Mouse (Mus musculus) testis, postnatal 10 days (tissue): ENCODE data around the gene Tmem190.

Experiments
- DNase-seq: peaks from one replicate; pipeline ENCODE4 v3.0.0; 2021; ENCODE audit warnings: low spot score

Gene Tmem190

DNA sequence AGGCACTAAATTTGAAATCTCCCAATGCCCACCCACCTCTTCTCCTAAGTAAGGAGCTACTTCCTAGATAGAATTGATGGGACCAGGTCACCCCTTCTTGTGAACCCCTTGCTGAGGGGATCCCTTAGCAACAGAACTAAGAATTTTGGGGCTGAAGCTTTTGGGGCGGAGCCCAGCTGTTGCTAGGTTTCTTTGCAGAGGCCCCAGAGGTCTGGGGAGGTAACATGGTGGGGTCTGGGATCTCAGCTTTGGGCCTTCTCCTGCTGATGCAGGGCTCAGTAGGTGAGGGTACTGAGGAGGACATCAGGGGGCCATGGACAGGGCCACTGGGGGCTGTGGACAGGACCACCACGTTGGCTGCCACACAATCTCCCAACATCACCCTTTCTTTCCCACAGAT lies at the start of gene Tmem190, which contains the start of gene Il11:
Gene Tmem190 (plus strand): TSS at position 179 of the 400 bp plus-strand sequence.
Gene Il11 (minus strand): TSS at position 101 of the 400 bp plus-strand sequence.
- peak; percentile 34 for DNase-seq

DNA sequence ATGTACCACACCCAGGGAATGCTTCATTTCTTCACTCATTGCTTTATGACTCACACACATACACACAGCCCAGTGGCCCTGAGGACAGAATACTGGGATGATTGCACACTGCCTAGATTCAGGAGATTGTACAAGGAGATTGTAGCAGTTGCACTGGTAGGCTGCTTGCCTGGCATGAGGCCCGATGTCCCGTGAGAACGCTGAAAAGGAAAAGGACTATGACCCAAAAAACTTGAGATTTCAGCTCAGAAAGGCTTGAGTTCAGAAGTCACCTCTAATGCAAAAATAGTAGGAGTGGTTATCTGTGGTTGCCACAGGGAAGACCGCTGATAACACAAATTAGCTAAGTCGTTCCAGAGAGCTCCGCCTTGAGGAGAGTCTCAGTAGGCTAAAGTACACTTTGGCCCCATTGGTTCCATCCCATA lies 49.8 kb upstream of the Tmem190 start:
- DNase-seq, result no peak

DNA sequence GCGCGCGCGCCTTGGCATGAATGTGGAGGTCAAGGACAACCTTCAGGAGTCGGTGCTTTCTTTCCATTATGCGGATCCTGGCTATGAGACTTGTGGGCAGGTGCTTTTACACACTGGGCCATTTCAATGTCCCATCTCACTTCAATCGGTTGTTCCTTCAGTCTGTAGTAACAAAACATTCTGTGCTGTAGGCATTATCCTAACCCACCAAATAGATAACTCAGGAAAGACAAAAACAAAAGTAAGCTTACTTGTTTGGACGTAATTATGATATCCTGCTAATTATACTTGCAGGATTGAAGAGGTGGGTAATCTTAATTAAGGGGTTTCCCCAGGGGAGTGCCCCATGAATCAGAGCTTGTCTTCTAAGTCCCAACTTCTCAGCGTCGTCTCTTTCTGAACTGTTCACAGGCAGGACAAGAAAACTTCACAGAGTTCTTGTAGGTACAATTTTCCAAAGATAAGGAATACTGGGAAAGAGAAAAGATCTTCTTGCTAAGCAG lies 43.6 kb upstream of the Tmem190 start:
- DNase-seq, result no peak

DNA sequence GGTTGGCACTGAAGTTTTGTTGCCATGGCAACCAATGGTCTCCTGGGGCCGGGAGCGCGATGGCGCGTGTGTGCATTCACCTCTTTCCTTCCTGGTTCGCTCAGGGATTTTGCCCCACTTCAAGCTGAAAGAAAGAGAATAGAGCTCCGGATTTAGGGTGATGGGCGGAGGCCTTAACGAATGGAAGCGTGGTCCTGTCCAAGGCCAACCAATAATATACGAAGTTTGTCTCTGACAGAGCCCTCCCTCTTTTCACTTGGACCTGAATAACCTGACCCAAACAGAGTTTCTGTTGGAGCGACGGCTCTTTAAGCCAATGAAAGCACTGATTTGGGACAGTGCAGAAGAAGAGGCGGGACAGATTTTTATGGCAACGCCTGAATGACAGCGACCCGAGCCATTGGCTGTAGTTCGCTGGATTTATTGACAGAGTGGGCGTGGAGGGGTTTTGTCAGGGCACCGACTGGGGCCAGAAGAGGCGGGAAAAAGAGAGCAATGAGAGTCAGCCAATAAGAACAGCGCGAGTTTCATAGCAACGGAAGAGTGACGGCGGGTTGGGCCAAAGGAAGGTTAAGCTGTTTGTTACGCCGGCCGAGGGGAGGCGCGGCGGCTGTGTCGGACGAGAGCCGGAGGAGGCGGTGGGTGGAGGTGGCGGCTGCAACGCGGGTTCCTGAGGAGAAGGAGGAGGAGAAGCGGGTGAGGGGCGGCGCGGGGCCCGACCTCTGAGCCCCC lies 43.0 kb upstream of the Tmem190 start, which contains the start of gene Kmt5c:
Gene Kmt5c (plus strand): TSS at position 572 of the 732 bp plus-strand sequence.
- DNase-seq, result peak; percentile 95

DNA sequence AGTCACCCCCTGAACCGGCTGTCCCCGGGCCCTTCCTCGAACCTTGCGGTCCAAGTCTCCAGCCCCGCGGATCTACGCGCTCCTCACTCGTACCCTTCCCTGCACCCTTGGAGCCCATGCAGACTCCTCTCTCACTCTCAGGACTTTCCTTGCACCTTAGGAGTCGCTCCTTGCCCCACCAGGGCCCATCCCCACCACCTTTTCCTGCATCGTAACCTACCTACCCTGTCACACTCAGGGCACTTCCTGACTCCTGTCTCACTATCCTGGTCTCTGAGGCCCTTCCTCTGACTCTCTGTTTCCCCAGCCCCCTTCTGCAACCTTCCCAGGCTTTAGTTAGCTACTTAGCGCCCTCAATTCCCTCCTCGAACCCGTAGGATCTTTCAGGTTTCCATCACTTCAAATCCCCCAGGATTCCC lies 42.4 kb upstream of the Tmem190 start:
- DNase-seq, result no peak

DNA sequence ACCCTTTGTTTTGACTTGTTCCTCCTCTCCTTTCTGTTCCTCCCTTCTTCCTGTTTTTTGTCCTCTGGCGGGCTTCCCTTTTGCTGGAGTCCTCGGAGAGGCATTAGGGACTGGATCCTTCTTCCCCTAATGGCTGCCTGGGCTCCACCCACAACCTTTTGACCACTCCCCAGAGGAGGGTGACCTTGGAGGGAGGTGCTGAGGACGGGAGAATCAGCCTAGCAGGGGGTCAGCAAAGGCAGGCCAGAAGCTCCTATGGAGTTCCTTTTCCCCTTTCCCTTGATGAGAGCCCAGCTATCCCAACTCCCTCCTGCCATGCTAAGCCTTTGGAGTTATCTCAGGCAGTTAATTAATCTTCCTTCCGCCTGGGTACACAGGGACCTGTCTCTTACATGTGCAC lies 41.6 kb upstream of the Tmem190 start:
- DNase-seq, result peak; percentile 74

DNA sequence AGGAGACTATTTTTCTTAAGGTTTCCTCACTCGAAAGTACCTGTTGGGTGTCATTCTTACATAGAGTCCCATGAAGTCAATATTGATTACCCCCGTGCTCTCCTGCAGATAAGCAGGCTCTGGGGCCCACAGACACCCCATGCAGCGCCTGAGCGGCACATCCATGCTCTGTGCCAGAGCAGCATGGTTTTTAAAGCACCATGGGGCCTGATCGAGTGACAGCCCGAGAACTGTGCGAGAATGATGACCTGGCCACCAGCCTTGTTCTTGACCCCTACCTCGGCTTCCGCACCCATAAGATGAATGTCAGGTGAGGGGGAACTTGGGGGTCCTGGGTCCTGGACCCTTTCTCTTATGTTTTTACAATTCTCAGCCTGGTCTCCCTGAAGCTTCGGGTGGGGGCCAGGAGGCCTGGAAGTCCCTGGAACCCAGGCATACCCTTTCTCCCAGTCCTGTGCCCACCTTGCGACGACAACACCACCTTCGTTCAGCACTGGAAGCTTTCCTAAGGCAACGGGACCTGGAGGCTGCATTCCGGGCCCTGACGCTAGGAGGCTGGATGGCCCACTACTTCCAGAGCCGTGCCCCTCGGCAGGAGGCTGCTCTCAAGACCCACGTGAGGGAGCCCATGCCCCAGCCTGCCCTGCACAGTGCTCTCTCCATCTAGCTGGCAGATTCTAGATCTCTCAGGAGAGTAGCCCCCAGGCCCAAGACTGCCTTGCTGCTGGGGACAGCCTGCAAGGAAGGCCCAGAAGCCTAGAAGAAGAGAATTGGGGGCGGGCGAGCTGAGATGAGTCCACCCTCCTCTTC lies 40.9 kb upstream of the Tmem190 start:
- no peak for DNase-seq

DNA sequence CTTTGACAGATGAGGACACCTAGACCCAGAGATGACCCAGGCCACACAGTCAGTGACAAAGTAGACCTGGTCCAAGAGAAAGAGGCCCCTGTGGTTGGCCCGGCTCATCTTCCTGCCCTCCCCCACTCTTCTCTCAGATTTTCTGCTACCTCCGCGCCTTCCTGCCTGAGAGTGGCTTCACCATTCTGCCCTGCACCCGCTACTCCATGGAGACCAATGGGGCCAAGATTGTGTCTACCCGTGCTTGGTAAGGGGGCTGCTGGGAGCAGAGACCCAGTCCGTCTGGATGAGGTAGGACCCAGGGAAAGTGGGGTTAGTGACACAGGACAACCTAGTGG lies 40.3 kb upstream of the Tmem190 start:
- DNase-seq, result no peak

DNA sequence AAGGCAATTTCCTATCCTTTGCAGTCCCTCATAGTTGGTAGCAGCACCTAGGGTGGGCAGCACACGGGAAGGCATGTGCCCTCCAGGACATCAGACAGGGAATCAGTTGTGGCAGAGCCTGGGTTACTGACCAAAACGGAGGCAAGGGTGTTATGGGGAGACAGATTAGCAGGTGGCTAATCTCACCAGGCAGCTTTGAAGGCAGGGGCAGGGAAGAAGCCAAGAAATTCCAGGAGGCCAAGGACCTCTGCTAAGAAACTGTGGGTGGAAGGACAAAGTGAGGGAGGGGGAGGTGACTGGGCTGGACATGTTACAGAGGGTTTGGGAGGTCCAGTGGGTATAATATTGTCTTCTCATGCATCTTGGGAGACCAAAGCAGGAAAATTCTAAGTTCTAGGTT lies 39.4 kb upstream of the Tmem190 start:
- no peak for DNase-seq

DNA sequence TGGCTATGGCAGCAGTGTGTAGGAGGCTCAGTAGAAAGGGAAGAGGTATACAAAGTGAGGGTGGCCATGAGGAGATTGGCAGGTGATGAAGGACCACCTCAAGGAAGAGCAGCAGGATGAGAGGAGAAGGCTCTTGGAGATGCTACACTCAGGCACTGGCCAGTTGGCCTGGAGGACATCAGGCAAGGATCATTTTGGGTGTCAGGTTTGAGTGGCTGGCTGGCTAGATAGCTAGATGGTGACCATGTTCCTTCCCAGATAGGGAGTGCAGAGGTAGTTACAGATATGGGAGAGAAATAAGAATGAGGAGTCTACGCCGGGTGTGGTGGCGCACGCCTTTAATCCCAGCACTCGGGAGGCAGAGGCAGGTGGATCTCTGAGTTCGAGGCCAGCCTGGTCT lies 37.9 kb upstream of the Tmem190 start:
- DNase-seq, result no peak

DNA sequence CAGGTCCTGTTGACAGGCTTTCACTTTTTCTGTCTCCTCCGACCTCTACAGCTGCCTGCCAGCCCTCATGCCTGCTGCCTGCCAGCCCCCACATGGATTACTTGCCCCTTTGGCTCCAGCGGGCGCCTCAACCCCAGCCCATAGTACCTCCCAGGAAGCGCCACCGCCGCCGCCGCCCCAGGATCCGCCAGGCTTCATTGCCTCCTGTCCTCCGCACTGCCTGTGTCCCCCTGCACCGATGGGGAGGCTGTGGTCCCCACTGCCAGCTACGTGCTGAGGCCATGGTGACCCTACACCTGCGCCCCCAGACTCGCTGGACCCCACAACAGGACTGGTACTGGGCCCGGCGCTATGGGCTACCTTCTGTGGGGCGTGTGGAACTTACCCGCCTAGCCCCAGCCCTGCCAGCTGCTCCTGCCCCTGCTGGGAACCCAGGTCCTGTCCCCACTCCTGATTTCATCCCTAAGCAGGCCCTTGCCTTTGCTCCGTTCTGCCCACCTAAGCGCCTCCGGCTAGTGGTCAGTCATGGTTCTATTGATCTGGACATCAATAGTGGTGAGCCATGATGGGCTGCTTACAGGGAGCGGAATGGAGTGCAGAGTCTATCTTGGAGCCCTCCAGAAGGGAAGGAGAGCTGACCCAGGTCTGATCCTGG lies 36.3 kb upstream of the Tmem190 start:
- no peak for DNase-seq

DNA sequence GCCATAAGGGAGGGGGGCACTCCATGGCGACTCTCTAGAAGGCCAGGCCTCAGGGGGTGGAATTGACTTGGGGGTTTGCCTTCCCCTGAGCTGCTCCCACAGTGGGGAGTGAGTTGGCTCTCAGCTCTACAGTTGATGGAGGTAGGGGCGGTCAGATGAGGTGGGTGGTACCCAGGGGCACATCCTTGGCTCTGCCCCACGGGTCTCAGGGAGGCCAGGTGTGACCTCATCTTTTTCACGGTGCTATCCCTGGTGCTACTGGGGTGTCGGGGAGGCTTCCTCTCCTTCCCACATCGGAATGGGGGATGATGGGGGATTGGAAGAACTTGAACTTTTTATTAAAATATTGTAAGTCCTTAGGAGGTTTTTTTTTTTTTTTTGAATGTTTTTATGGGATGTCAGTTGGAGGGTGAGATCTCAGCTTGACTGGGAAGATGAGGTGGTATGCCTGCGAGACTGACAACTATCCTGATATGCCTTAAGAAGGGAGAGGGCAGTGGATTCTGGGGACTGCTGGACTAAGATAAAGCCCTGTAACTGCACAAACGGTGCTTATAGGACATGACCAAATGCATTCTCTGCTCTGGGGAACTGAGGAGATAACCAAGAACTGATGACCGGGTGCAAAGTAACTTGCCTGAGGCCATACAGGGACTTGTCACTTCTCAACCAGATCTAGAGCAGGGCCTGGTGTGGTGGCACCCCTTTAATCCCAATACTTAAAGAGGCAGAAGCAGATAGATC lies 35.4 kb upstream of the Tmem190 start:
- no peak for DNase-seq

DNA sequence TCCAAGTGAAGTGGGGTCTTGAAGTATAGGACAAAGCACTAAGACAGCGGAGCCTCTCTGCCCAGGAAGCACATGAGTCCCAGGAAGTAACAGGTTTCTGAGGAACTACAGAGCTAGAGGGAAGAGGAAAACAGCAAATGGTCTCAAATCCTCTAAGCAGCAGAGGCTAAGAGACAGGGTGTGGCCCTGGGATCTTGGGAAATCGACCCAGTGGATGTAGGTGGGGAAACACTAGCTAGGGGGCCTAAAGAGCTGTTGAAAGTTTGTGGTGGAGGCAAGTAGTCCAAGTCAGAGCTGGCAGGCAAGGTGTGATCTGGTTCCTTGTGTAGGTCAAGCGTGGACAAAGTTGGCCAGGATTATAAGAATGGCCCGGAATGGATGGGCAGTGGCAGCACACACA lies 34.4 kb upstream of the Tmem190 start:
- DNase-seq, result no peak

DNA sequence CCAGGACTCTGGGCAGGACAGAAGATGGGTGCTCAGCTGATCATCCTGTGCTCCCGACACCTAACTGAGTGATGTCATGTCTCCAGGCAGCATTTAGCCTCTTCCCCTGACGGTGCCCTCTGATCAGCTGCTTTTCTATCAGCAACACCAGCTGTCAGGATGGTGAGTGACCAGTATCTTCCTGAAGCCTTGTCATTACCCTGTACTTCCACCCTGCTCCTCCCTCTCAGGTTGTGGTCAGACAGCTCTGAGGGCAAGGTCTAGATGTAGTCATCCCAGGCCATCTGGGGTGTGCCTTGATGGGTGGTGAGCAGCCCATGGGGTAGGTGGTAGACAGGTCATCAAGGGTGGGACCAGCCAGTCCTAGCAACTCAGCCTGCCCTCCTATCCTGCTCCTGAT lies 33.6 kb upstream of the Tmem190 start:
- no peak for DNase-seq

DNA sequence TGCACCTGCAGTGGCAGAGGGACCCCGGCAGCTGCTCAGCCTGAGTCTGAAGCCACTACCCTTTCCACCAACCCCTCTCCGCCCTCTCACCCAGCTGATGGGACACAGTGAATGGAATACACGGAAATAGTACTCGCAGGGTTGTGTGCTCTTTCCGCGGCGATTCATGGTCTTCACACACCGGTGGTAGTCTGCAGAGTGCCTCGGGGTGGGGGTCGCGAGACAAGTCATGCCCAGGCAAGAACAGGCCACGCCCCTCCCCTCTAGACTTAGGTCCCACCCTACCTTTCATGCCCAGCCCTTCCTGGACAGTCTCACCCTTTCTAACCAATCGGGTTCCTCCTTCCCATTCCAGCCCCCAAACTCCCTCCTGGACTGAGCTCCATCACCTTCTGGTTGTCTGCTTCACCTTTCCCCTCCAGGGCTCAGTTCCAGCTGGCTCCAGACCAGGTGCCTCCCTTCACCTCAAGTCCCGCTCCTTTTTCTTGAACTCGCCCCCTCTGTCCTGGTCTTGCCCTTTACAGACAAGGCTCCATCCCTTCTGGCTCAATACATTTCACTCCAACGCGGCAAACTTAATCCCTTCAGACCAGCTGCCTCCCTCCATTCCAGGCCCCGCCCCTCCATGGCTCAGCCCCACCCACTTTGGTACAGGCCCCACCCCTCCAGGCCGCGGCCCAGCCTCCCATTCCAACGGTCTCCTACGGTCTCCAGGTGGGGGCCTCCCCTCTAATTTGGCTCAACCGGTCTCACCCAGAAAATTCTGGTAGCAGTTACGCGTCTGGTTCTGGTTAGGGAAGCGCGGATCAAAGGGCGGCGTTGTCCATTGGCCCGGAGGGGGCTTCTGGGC lies 30.5 kb upstream of the Tmem190 start:
- peak; percentile 86 for DNase-seq

DNA sequence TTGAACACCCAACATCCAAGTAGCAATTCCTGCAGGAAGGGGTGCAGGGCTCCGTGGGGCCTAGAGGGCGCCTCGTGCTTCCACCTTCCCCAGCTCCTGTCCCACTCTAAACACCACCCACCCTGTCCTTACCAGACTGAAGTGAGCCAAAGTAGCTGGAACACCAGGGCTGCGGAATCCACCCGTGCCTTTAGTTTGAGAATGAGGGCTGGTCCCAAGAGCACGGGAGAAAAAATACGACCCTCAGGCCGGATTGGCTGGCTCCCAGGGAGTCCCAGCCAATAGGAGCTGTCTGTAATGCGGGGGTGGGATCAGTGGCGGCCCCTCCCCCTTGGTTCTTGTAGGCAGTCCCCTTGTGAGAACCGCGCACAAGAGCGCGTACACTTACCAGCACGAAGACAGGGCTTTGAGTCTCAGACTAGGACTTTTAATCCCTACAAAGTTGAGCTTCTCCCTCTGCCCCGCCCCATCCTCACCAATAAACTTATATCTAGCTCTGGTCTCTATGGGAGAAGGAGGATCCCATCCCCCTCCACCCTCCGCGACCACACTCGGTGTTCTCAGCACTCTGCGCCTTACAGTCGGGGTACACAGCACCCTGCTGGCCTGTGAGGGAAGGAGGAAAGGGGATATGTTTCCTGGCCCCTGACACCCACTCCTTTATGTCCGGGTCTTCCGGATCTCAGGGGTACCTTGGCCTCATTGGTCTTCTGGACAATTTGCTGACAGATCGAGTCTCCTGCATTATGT lies 29.7 kb upstream of the Tmem190 start, which contains the start of gene Cox6b2:
Gene Cox6b2 (minus strand): TSS at position 274 of the 750 bp plus-strand sequence.
- peak; percentile 94 for DNase-seq

DNA sequence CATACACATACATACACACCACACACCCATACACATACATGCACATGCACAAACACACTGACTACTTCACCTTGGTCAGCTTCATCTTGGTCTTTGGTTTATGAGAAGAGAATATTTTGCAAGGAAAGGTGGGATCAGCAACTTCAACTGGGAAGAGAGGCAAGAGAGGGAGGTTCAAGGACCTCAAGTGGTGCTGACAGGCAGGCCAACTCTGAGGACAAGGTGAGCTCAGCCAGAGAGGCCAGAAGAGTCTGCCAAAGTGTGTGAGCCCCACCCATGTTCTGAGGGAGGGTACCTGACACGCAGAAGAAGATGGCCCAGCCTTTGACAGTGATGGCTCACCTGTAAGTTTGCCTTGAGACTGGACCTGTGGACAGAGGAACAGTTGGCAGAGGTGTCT lies 23.1 kb upstream of the Tmem190 start:
- no peak for DNase-seq

DNA sequence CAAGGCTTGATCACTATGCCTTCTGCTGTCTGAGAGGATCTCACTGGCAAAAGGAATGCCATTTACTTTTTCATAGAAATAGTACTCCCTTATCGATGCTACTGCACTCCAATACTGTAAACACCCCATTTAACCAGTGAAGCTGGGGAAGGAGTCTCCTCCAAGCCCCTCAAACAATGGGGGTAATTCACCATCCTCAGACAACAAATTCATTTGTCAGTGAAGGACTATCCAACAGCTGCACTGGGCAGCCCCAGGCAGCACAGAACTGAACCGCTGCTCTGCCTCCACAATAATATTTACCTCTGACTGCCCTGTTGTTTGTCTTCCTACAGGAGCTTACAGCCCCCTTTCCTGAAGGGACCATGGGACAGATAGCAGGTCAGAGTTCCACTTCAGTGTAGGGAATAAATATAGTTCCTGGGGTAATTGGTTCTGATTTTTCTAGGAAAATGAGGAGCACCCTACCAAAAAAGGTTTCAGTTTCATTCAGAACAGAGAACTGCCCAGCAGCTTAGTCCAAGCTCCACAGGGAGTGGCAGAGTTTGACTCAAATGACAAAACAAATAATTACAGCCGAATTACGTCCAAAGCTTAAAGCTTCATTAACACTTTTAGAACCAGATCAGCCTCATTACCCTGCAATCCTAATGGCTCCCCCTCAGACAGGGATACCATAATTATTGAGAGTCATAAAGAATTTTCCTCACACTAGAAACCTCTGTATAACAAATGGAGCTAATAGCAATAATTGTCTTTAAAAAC lies 17.6 kb upstream of the Tmem190 start:
- no peak for DNase-seq

DNA sequence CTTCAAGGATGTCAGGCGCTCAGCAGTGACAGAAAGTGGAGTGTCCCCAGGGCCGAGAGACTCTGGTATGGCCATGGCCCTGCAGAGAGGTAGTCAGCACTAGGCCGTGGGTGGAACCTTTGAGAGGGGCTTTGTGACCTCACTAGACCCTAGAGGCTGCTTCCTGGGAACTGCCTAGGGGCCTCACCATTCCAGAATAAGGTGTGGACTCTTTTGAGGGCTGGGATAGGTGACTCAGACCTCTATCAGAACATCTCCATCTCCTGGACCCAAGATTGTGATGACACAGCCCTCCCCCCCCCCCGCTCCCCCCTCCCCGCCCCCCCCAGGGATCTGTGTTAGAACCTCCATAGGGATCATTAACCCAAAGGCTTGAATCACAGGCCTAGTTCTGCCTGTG lies 11.5 kb upstream of the Tmem190 start, which contains the start of gene Fam71e2:
Gene Fam71e2 (minus strand): TSS at position 101 of the 400 bp plus-strand sequence.
- DNase-seq, result no peak
